Mouse (Mus musculus) brown adipose tissue, adult 24 weeks (tissue): ENCODE measurements around the gene Stoml1. TPM values are rescaled to one million over a fixed set of nuclear protein-coding genes. Genes with fewer than 3 reads are reported as not detected.

Source experiments
- H3K27ac ChIP-seq: fragments of 200-500 bp; replicated peaks from 2 replicates; pipeline ENCODE4 v1.5.1; 2012; ENCODE audit warnings: low read depth, mild to moderate bottlenecking, low read length
- H3K4me1 ChIP-seq: fragments of 200-500 bp; 2 replicates; pipeline ENCODE4 v1.6.1; 2012; ENCODE audit warnings: low read length, mixed read lengths; ENCODE audit not compliant: control insufficient read depth, insufficient read depth, insufficient read length
- H3K4me3 ChIP-seq: fragments of 200-500 bp; 2 replicates; pipeline ENCODE4 v1.5.1; 2012; ENCODE audit warnings: low read depth, mild to moderate bottlenecking, low read length, moderate library complexity; ENCODE audit not compliant: insufficient read depth
- polyA plus RNA-seq: library from polyadenylated mRNA; stranded (reverse); fragments of >200 nt; gene quantifications from 2 replicates; pipeline ENCODE4 v1.2.4, GENCODE M21; 2012; ENCODE audit not compliant: missing spikeins, insufficient read depth, insufficient read length

Stoml1 gene
- polyA plus RNA-seq, 1 experiment, result 7.9 TPM

- no peak overlapping the region for H3K27ac ChIP-seq
- no peak overlapping the region for H3K4me3 ChIP-seq
- H3K4me1 ChIP-seq, result no peaks in the 10 kb centered on the region
Measured at GRCm38 (mm10) chr9:58225915-58226913, 26.8 kb upstream of the Stoml1 start.

- no peak overlapping the region for H3K4me3 ChIP-seq
- no peak overlapping the region for H3K27ac ChIP-seq
- peaks cover 12% of the 10 kb centered on the region; the same call in 1 of the 2 replicates for H3K4me1 ChIP-seq
Measured at GRCm38 (mm10) chr9:58228777-58229466, 24.0 kb upstream of the Stoml1 start.

GRCm38 (mm10) chr9:58231746-58232145 lies 21.2 kb upstream of the Stoml1 start:
- Histone ChIP-seq H3K4me1 (peaks cover 12% of the 10 kb centered on the region; the same call in 1 of the 2 replicates), H3K4me3 (no peak overlapping the region), H3K27ac (peak overlapping the region; percentile 80)

GRCm38 (mm10) chr9:58232374-58232773 lies 20.6 kb upstream of the Stoml1 start:
- H3K4me3 ChIP-seq, result no peak overlapping the region
- peak overlapping the region; percentile 80 for H3K27ac ChIP-seq
- H3K4me1 ChIP-seq, result peaks cover 12% of the 10 kb centered on the region; the same call in 1 of the 2 replicates

- peaks cover 12% of the 10 kb centered on the region; the same call in 1 of the 2 replicates for H3K4me1 ChIP-seq
- H3K4me3 ChIP-seq, result no peak overlapping the region
- no peak overlapping the region for H3K27ac ChIP-seq
Measured at GRCm38 (mm10) chr9:58234502-58235015, 18.4 kb upstream of the Stoml1 start.

- no peak overlapping the region for H3K4me3 ChIP-seq
- peaks cover 3% of the 10 kb centered on the region; the same call in 1 of the 2 replicates for H3K4me1 ChIP-seq
- no peak overlapping the region for H3K27ac ChIP-seq
Measured at GRCm38 (mm10) chr9:58241780-58242485, 11.0 kb upstream of the Stoml1 start.

GRCm38 (mm10) chr9:58242696-58243095 lies 10.3 kb upstream of the Stoml1 start:
- Histone ChIP-seq H3K27ac (no peak overlapping the region), H3K4me1 (peaks cover 3% of the 10 kb centered on the region), H3K4me3 (no peak overlapping the region)

- H3K4me3 ChIP-seq, result no peak overlapping the region
- H3K27ac ChIP-seq, result no peak overlapping the region
- peaks cover 4% of the 10 kb centered on the region for H3K4me1 ChIP-seq
Measured at GRCm38 (mm10) chr9:58243696-58244095, 9.3 kb upstream of the Stoml1 start.

- Histone ChIP-seq H3K4me1 (peaks cover 7% of the 10 kb centered on the region), H3K27ac (no peak overlapping the region)
Measured at GRCm38 (mm10) chr9:58246083-58246591, 6.8 kb upstream of the Stoml1 start.

GRCm38 (mm10) chr9:58247064-58247759 lies 5.8 kb upstream of the Stoml1 start:
- Histone ChIP-seq H3K4me3 (peak overlapping the region; percentile 39), H3K4me1 (peaks cover 7% of the 10 kb centered on the region), H3K27ac (peak overlapping the region; percentile 55; the same call in 1 of the 2 replicates)

More at GRCm38 (mm10) chr9:58246083-58246591, 6.8 kb upstream of the Stoml1 start:
- no peak overlapping the region for H3K4me3 ChIP-seq

GRCm38 (mm10) chr9:58248746-58249413 lies 4.1 kb upstream of the Stoml1 start:
- Histone ChIP-seq H3K27ac (peak overlapping the region; percentile 84), H3K4me3 (peak overlapping the region; percentile 93), H3K4me1 (peaks cover 7% of the 10 kb centered on the region)

- H3K4me1 ChIP-seq, result peaks cover 3% of the 10 kb centered on the region; the same call in 1 of the 2 replicates
- H3K27ac ChIP-seq, result peak within 1 kb of the TSS; percentile 95
- H3K4me3 ChIP-seq, result peak within 1 kb of the TSS; percentile 93
Measured at GRCm38 (mm10) chr9:58249592-58250192, 3.3 kb upstream of the Stoml1 start, which contains the start of gene Pml. TSS of gene Pml (minus strand) at chr9:58249786.

- peak overlapping the region; percentile 62; the same call in 1 of the 2 replicates for H3K4me3 ChIP-seq
- peaks cover 3% of the 10 kb centered on the region; the same call in 1 of the 2 replicates for H3K4me1 ChIP-seq
- H3K27ac ChIP-seq, result peak overlapping the region; percentile 95; the same call in 1 of the 2 replicates
Measured at GRCm38 (mm10) chr9:58250322-58250721, 2.6 kb upstream of the Stoml1 start.
